Mouse (Mus musculus) C2C12 (cell line): ENCODE measurements around the gene Cbx3. TPM values are rescaled to one million over a fixed set of nuclear protein-coding genes. Genes with fewer than 3 reads are reported as not detected.

Experiments used
- H3K27me3 ChIP-seq: one replicate; pipeline ENCODE4 v1.6.1; 2011; ENCODE audit not compliant: control insufficient read depth, insufficient read depth, insufficient read length
- H3K36me3 ChIP-seq: one replicate; pipeline ENCODE4 v1.6.1; 2011; ENCODE audit not compliant: control insufficient read depth, insufficient read depth
- H3K4me3 ChIP-seq: one replicate; pipeline ENCODE4 v1.5.1; 2011; ENCODE audit warnings: mild to moderate bottlenecking, control low read depth; ENCODE audit not compliant: poor library complexity, insufficient read depth, severe bottlenecking
- H3K79me2 ChIP-seq: one replicate; pipeline ENCODE4 v1.6.1; 2011; ENCODE audit not compliant: control insufficient read depth, insufficient read depth
- H3K79me3 ChIP-seq: one replicate; pipeline ENCODE4 v1.6.1; 2011; ENCODE audit warnings: low read depth, control low read depth
- H3ac ChIP-seq: one replicate; pipeline ENCODE3; 2011; ENCODE audit warnings: low read depth; ENCODE audit not compliant: control insufficient read depth, insufficient read length
- CEBPB ChIP-seq: IDR thresholded peaks from one replicate; pipeline ENCODE4 v1.6.1; 2011; ENCODE audit warnings: low read depth, mild to moderate bottlenecking, control low read depth, moderate library complexity
- CTCF ChIP-seq: IDR thresholded peaks from one replicate; pipeline ENCODE4 v1.5.1; 2011; ENCODE audit not compliant: control insufficient read depth, insufficient read depth, insufficient read length
- FOSL1 ChIP-seq: IDR thresholded peaks from one replicate; pipeline ENCODE4 v1.8.0; 2011; ENCODE audit warnings: mild to moderate bottlenecking, low read length; ENCODE audit not compliant: poor library complexity, insufficient read depth, severe bottlenecking
- MAX ChIP-seq: IDR thresholded peaks from one replicate; pipeline ENCODE4 v1.6.1; 2011; ENCODE audit warnings: mild to moderate bottlenecking, control low read depth
- MYOD1 ChIP-seq: IDR thresholded peaks from one replicate; pipeline ENCODE4 v1.6.1; 2011; ENCODE audit warnings: low read depth; ENCODE audit not compliant: control insufficient read depth, insufficient read length
- MYOG ChIP-seq: IDR thresholded peaks from one replicate; pipeline ENCODE4 v1.6.1; 2011; ENCODE audit not compliant: control insufficient read depth, insufficient read length; ENCODE audit errors: extremely low read depth
- USF1 ChIP-seq: IDR thresholded peaks from one replicate; pipeline ENCODE4 v1.6.1; 2011; ENCODE audit warnings: low read depth, mild to moderate bottlenecking, control low read depth, moderate library complexity
- polyA plus RNA-seq: library from polyadenylated mRNA; unstranded; fragments of >200 nt; fragmentation: generic; extraction: Trizol; gene quantifications from one replicate; pipeline ENCODE4 v1.2.1, GENCODE M21; 2012; ENCODE audit warnings: missing spikeins

Cbx3 gene
- polyA plus RNA-seq, 1 experiment = 71.6 TPM

- Histone ChIP-seq H3K4me3 (peak overlapping the region; percentile 28), H3K27me3 (no peaks in the 10 kb centered on the region), H3ac (peak overlapping the region; percentile 41), H3K79me3 (no peaks in the 10 kb centered on the region), H3K79me2 (no peaks in the 10 kb centered on the region), H3K36me3 (no peaks in the 10 kb centered on the region)
- TF ChIP-seq MAX (no peak), CEBPB (no peak), FOSL1 (no peak), USF1 (no peak), MYOG (no peak), CTCF (no peak)
Measured at GRCm38 (mm10) chr6:51524321-51524931, 54.3 kb downstream of the Cbx3 start.

DNA sequence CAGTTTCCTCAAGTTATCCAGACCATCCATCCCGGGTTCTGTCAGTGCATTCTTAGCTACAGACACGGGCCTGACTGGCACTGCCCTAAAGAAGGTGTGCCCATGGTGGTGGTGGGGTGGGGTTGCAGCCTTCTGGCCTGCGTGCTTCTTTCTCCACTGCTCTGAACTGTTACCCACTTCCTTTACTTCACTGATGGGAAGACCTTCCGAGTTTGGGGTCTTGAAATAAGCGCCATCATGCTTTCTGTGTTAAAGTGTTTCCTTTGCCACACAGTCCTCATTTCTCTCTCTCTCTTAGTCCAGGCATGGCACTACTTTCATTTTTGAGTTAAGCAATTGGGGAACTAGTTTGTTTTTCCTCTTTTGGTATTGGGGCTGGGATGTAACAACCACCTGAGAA lies 54.8 kb downstream of the Cbx3 start:
- Histone ChIP-seq H3K36me3 (no peaks in the 10 kb centered on the region), H3K27me3 (no peaks in the 10 kb centered on the region), H3K79me2 (no peaks in the 10 kb centered on the region), H3K79me3 (no peaks in the 10 kb centered on the region), H3ac (no peak overlapping the region), H3K4me3 (no peak overlapping the region)
- TF ChIP-seq USF1 = no peak
- no peak for TF ChIP-seq MAX
- no peak for TF ChIP-seq MYOG
- TF ChIP-seq MYOD1 = no peak
- no peak for TF ChIP-seq FOSL1
- no peak for TF ChIP-seq CEBPB
- TF ChIP-seq CTCF = no peak

- Histone ChIP-seq H3K79me2 (no peaks in the 10 kb centered on the region), H3K4me3 (no peak overlapping the region), H3ac (no peak overlapping the region), H3K79me3 (no peaks in the 10 kb centered on the region), H3K36me3 (no peaks in the 10 kb centered on the region), H3K27me3 (no peaks in the 10 kb centered on the region)
- TF ChIP-seq USF1 (no peak), CEBPB (no peak), FOSL1 (no peak), MYOG (no peak), MAX (no peak), CTCF (no peak), MYOD1 (no peak)
Measured at GRCm38 (mm10) chr6:51529457-51529856, 59.3 kb downstream of the Cbx3 start.

Other genes starting within 250 kb of the Cbx3 start
- gene Nfe2l3, start 37.7 kb upstream of the Cbx3 start, polyA plus RNA-seq = 0.19 TPM
- gene Hnrnpa2b1, start 466 bp upstream of the Cbx3 start, polyA plus RNA-seq = 459 TPM
- gene Snx10, start 53.5 kb downstream of the Cbx3 start, polyA plus RNA-seq = 1.1 TPM